Mouse (Mus musculus) liver, embryonic 15.5 days (tissue): ENCODE data around the gene Mpeg1. TPM values are rescaled to one million over a fixed set of nuclear protein-coding genes. Genes with fewer than 3 reads are reported as not detected.
A peak's percentile ranks its signal among the peaks of the same experiment; 100 is the strongest.

Experiments used
- ATAC-seq: fragments of 200-750 bp; cut with Nextera tagmentation; 2 replicates; pipeline ENCODE4 v1.8.0; 2017; ENCODE audit warnings: moderate number of reproducible peaks, mild to moderate bottlenecking, moderate library complexity; ENCODE audit not compliant: insufficient read depth
- H3K27ac ChIP-seq: fragments of 300-500 bp; sonication (generic); replicated peaks from 2 replicates; pipeline ENCODE4 v1.5.1; 2015; ENCODE audit warnings: mild to moderate bottlenecking, inconsistent platforms
- H3K27me3 ChIP-seq: fragments of 300-500 bp; sonication (generic); 2 replicates; pipeline ENCODE4 v1.6.1; 2015; ENCODE audit warnings: mild to moderate bottlenecking, inconsistent platforms
- H3K36me3 ChIP-seq: fragments of 300-500 bp; sonication (generic); replicated peaks from 2 replicates; pipeline ENCODE4 v1.6.1; 2015; ENCODE audit warnings: moderate library complexity, mild to moderate bottlenecking, inconsistent platforms
- H3K4me1 ChIP-seq: fragments of 300-500 bp; sonication (generic); replicated peaks from 2 replicates; pipeline ENCODE4 v1.6.1; 2015; ENCODE audit warnings: inconsistent platforms
- H3K4me2 ChIP-seq: fragments of 300-500 bp; sonication (generic); 2 replicates; pipeline ENCODE4 v1.6.1; 2015; ENCODE audit warnings: moderate library complexity, mild to moderate bottlenecking, inconsistent platforms
- H3K4me3 ChIP-seq: fragments of 300-500 bp; sonication (generic); replicated peaks from 2 replicates; pipeline ENCODE4 v1.5.1; 2015; ENCODE audit warnings: mild to moderate bottlenecking, inconsistent platforms
- H3K9ac ChIP-seq: fragments of 300-500 bp; sonication (generic); 2 replicates; pipeline ENCODE4 v1.6.1; 2015; ENCODE audit warnings: moderate library complexity, mild to moderate bottlenecking, inconsistent platforms
- H3K9me3 ChIP-seq: fragments of 300-500 bp; sonication (generic); replicated peaks from 2 replicates; pipeline ENCODE4 v1.6.1; 2016; ENCODE audit warnings: inconsistent platforms
- WGBS: fragments of 180-500 bp; shearing (Covaris S2); methylation state at CpG from one replicate; pipeline ENCODE4 v1.1.7; 2015; ENCODE audit warnings: mixed read lengths; ENCODE audit not compliant: insufficient replicate concordance; 5-methylcytosine and 5-hydroxymethylcytosine counted together
- polyA plus RNA-seq: library from polyadenylated mRNA; unstranded; fragments of >200 nt; fragmentation: Nextera tagmentation; extraction: Ambion mirVana; gene quantifications from 2 replicates; pipeline ENCODE4 v1.2.1, GENCODE M21; 2015

Mpeg1 gene
- polyA plus RNA-seq, 1 experiment from 2014 or later = 1.8 TPM

DNA sequence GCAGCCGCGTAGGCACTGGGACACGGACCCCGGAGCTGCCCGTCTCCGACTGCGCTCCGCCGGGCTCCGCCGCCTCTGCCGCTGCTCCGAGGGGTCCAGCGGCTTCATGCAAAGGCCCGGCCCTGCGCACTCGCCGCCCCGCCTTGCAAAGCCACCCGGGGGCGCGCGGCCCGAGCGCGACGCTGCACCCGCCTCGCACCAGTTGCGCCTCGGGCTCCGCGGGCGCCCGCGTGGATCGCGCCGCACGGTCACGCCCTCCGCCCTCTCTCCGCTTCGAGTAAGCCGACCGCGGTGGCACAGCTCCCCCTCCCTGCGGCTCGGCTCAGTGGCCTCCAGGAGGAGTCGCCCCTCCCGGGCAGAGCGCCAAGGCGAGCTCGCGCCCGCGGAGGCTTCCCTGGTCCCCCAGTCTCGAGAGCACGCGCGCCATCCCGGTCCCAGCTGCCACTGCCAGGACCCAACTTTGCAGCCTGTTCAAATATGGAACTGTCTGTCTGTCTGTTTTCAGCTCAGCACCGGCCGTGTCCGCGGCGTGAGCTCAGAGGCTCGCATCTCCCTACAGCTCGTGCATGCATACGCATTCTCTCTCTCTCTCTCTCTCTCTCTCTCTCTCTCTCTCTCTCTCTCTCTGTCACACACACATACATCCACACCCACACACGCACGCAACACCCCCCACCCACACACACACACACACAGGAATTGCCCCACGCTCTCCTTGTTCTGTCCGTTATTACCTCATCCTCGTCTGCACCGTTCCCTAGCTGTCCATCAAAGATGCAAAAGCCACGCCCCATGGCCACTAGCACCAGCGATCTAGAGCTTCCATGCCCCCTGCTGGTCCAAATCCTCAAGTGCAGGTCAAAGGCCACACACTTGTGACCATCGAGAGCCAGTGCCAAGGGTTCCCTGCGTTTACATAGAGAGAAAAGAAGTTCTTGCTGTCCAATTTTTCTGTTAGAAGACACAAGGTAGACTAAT, 41.1 kb downstream of the Mpeg1 start, which contains the start of gene Dtx4:
Gene Dtx4 (minus strand): TSS at position 85 of the 978 bp plus-strand sequence.
- H3K27ac ChIP-seq = peak within 1 kb of the TSS; percentile 78
- no peaks in the 10 kb centered on the region for H3K9me3 ChIP-seq
- H3K4me3 ChIP-seq = peak within 1 kb of the TSS; percentile 61
- peak within 1 kb of the TSS; percentile 69 for H3K4me2 ChIP-seq
- H3K36me3 ChIP-seq = no peaks in the 10 kb centered on the region
- 0 out of 2 replicates have a peak, but pooled peaks cover 4% of the 10 kb centered on the region for H3K4me1 ChIP-seq
- under 1% methylated on average over 80 of the region's 80 CpGs for WGBS
- H3K27me3 ChIP-seq = peaks cover 29% of the 10 kb centered on the region
- ATAC-seq = peak; percentile 89
- H3K9ac ChIP-seq = peak within 1 kb of the TSS; percentile 43

DNA sequence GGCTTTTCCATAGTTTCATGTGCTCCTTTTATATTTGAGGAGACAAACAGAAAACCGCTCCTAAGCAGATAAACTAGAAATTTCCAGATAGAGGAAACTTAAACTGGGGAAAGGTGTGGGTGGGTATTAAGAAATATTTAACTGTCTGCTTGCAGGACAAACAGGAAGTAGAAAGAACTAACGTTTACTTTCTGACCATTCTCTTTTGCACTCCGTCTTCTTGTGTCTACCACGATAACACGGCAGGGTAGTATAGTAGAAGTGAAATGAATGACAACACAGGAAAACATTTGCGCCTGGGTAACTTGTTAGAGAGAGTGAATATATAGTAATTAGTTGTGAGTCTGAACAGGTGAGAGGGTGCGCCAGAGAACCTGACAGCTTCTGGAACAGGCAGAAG, 42.2 kb downstream of the Mpeg1 start:
- H3K36me3 ChIP-seq = no peaks in the 10 kb centered on the region
- no peak overlapping the region for H3K4me2 ChIP-seq
- H3K9me3 ChIP-seq = no peaks in the 10 kb centered on the region
- H3K4me1 ChIP-seq = 0 out of 2 replicates have a peak, but pooled peaks cover 4% of the 10 kb centered on the region
- H3K27ac ChIP-seq = no peak overlapping the region
- WGBS = 51% methylated on average over 7 of the region's 7 CpGs
- ATAC-seq = no peak
- H3K9ac ChIP-seq = no peak overlapping the region
- peaks cover 29% of the 10 kb centered on the region for H3K27me3 ChIP-seq
- H3K4me3 ChIP-seq = no peak overlapping the region

DNA sequence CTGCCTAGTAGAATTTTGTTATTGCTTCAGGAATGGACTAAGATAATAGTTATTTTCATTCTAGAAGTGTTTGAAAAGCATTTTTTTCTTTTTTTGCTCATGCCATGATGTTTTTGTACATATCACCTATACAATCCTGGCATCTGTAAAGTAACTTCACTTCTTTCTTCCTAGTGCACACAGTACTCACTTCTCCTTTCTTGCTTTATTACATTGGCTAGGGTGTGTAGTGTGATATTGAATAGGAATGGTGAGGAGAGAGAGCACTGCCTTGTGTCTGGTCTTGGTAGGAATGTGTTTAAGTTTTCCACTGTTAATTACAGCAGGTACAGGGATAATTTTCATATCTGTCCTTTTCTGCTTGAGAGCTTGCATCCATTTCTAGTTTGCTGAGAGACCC, 54.0 kb downstream of the Mpeg1 start:
- Histone ChIP-seq H3K4me2 (no peak overlapping the region), H3K27me3 (no peaks in the 10 kb centered on the region), H3K27ac (no peak overlapping the region), H3K9ac (no peak overlapping the region), H3K9me3 (no peaks in the 10 kb centered on the region), H3K4me3 (no peak overlapping the region), H3K36me3 (no peaks in the 10 kb centered on the region), H3K4me1 (peaks cover 3% of the 10 kb centered on the region; the same call in 1 of the 2 replicates)
- no peak for ATAC-seq

Other genes starting within 250 kb of the Mpeg1 start
- not detected in 2 replicates for gene Olfr1432, start 228.2 kb upstream of the Mpeg1 start, polyA plus RNA-seq
- gene Olfr262, start 219.1 kb upstream of the Mpeg1 start, polyA plus RNA-seq = not detected in 2 replicates
- not detected in 2 replicates for gene Olfr235, start 199.7 kb upstream of the Mpeg1 start, polyA plus RNA-seq
- gene Olfr1434, start 180.9 kb upstream of the Mpeg1 start, polyA plus RNA-seq = not detected in 2 replicates
- gene Olfr1436, start 161.6 kb upstream of the Mpeg1 start, polyA plus RNA-seq = not detected in 2 replicates
- not detected in 2 replicates for gene Olfr1437, start 135.7 kb upstream of the Mpeg1 start, polyA plus RNA-seq
- gene Olfr1438-ps1, start 124.9 kb upstream of the Mpeg1 start, polyA plus RNA-seq = not detected in 2 replicates
- not detected in 2 replicates for gene Olfr1440, start 73.5 kb upstream of the Mpeg1 start, polyA plus RNA-seq
- gene Olfr1441, start 43.3 kb upstream of the Mpeg1 start, polyA plus RNA-seq = not detected in 2 replicates
- gene Pfpl, start 32.9 kb upstream of the Mpeg1 start, polyA plus RNA-seq = not detected in 2 replicates
- 2.0 and 2.4 TPM in 2 replicates for gene Dtx4, start 40.7 kb downstream of the Mpeg1 start, polyA plus RNA-seq
- gene Fam111a, start 85.0 kb downstream of the Mpeg1 start, polyA plus RNA-seq = 21.4 and 23.8 TPM in 2 replicates
- 12.6 and 15.3 TPM in 2 replicates for gene Gm4952, start 139.2 kb downstream of the Mpeg1 start, polyA plus RNA-seq
- gene Glyat, start 172.5 kb downstream of the Mpeg1 start, polyA plus RNA-seq = 0.43 and 0.54 TPM in 2 replicates
- not detected in 2 replicates for gene Olfr1442, start 209.7 kb downstream of the Mpeg1 start, polyA plus RNA-seq
- gene Olfr1443, start 217.3 kb downstream of the Mpeg1 start, polyA plus RNA-seq = not detected in 2 replicates
- gene Keg1, start 235.0 kb downstream of the Mpeg1 start, polyA plus RNA-seq = 7.9 and 9.0 TPM in 2 replicates